Mouse (Mus musculus) bone marrow macrophage, adult 2 months (primary cell): ENCODE results near the gene Zdhhc17.

ENCODE experiments used
- CTCF ChIP-seq: IDR thresholded peaks from 2 replicates; pipeline ENCODE4 v1.5.1; 2012; ENCODE audit warnings: low read depth, mild to moderate bottlenecking, low read length, moderate library complexity
- POLR2A ChIP-seq: IDR thresholded peaks from 2 replicates; pipeline ENCODE4 v1.6.1; 2012; ENCODE audit warnings: mild to moderate bottlenecking, low read depth, low read length, borderline replicate concordance

DNA sequence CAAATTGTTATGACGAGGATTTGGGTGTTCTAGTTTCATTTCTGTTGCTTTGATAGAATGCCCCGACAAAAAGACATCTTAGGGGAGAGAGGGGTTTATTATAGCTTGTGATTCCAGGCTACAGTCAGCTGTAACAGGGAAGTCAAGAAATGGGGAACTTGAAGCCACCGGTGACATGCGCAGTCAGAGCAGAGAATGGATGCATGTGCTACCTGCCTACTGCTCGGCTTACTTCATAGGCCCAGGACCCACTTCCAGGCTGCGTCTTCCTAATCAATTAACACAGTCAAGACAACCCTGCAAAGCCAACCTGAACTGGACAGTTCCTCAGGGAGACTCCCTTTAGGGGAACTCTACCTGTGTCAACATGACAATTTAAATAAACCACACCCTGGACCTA, 5.7 kb downstream of the Zdhhc17 start:
- no peak for TF ChIP-seq CTCF
- no peak for TF ChIP-seq POLR2A
